Mouse (Mus musculus): ENCODE measurements around the gene Slc7a11.

GRCm38 (mm10) chr3:50347081-50347480, 96.3 kb downstream of the Slc7a11 start:
- TF ChIP-seq CTCF (IDR thresholded peaks at IDR 0.05; ENCODE audit: insufficient read depth, low read length) (no peak), POLR2A (IDR thresholded peaks at IDR 0.05; ENCODE audit: borderline replicate concordance, extremely low read depth, low read depth, low read length) (no peak)
